Mouse (Mus musculus) G1E-ER4 (cell line): ENCODE results near the gene Ddx4. TPM values are rescaled to one million over a fixed set of nuclear protein-coding genes. Genes with fewer than 3 reads are reported as not detected.

Experiments used
- GATA1 ChIP-seq: IDR thresholded peaks from one replicate; pipeline ENCODE4 v1.8.0; 2012; ENCODE audit warnings: low read length, inconsistent platforms
- polyA plus RNA-seq: library from polyadenylated mRNA; stranded (reverse); fragments of >175 nt; gene quantifications from 2 replicates; pipeline ENCODE4 v1.2.3, GENCODE M21; 2012

The Ddx4 gene
- polyA plus RNA-seq, 1 experiment, result not detected

DNA sequence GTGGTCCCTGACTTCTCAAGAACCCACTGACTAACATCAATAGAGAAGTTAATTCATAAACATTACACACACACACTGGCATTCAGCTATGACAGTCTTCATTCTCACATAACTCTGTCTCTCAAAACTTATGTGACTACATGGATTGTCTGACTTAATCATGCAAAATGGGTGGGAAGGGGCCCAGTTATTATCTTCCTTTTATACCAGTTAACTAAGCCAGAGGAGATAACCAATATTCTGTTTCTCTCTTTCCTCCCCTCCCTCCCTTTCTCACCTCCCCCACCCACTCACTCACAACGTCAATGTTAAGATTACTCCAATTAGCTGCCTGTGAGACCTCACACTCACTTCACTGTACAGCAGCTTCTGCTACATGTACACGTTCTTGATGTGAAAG lies 62.0 kb downstream of the Ddx4 start:
- TF ChIP-seq GATA1, result no peak

DNA sequence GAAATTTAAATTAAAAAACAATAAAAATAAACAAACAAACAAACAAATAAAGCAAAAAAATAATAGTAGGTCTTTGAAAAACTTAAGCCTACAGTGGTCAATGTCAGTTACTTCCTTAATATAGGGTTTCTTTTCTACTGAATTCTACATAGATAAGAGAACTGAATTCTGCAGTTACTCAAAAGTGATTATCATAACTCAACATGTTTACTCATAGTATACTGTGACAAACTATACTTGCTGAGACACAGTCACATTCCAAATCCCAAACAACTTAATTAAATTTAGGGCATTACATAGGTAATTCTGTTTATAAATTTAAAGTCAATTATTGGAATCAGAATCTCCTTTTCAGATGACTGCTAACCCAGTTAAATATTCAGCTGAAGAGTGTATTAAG lies 62.6 kb downstream of the Ddx4 start:
- no peak for TF ChIP-seq GATA1

DNA sequence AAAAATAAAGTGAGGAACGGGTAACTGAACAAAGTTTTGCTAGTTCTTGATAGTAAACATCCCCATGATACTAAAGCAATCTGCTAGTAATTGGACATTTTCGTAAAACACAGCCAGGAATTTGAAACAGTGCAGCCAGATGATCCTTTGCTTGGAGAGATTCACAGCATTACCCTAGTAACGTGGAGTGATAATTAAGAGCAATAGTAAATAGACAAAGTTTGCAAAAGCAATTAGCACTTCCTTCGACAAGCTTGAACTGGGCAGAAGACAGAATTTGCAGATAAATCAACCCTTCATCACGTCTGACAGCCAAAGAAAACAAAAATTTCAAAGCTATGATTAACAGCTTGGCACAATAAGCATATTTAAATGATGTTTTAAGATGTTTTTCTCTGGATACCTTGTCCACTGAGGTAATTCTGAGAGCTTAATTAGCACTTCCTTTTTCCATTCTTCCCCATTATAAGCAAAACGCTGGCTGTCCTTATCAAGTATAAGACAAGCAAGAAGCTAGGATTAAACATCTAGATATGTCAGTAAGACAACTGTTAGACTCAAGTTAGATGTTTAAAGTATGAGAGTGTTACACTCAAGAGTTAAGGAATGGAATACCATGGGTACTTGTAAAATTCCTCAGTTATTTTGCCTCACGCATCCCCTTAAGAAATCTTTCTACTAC lies 67.6 kb downstream of the Ddx4 start:
- TF ChIP-seq GATA1, result no peak

DNA sequence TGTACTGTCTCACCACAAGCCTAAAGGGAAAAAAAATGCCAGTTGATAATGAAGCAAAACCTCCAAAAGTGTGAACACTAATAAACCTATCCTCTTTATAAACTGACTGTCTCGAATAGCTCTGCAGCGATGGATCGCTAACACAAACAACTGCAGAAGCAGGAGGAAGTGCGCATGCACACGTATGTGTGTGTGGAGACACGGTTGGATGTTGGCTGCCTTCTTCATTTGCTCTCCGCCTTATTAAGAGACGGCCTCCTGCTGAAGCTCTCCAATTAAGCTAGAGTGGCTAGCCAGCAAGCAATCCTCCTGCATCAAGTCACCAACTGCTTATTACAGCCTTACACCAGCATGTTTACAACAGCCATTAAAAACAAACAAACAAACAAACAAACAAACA lies 70.0 kb downstream of the Ddx4 start:
- no peak for TF ChIP-seq GATA1

DNA sequence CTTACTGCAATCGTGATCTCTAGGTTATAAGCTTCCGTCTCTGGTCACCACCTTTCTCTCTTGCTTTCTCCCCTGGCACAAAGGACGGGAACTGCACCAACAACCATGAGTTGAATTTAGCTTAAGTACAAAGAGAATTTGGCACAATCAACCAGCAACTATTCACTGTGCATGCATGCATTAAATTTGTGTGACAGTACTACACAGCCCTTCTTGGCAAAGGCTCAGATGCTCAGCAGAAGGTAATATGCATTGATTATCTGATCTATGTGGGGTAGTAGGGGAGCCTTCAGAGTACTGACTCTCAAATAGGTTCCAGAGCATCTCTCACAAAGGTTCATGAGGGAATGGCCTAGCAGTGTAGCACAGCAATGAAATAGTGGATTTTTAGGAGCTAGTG lies 70.5 kb downstream of the Ddx4 start:
- no peak for TF ChIP-seq GATA1

DNA sequence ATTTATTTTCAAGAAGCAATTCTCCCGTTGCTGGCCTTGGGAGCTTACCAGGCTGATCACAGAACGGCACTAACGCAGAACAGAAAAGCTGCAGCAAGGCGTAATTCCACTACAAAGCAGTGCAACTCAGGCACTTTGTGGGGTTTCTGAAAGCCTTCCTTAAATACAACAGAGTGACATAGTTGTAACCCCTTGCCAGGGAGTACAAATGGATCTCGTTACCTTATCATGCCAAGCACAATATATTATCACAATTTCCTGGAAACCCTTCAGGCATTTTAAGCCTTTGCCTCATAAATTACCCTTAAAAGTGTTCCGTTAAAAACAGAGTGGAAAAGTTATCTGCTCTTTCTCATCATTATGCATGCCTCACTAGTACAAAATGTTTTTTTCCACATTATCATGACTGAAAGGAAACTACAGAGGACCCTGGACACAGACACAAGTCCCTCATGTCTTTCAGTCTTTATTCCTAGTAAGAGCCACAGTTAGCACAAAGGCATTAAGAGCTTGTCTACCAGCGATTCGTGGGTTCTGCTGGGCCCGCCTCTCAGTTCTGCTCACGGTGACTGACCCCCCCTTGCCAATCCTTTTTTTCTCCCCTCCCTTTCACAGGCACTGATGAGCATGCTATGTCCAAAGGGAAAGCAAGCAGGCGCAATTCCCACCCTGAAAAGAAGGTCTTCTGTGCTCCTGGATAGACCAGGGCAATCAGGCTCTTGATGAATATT lies 71.5 kb downstream of the Ddx4 start:
- TF ChIP-seq GATA1, result no peak

DNA sequence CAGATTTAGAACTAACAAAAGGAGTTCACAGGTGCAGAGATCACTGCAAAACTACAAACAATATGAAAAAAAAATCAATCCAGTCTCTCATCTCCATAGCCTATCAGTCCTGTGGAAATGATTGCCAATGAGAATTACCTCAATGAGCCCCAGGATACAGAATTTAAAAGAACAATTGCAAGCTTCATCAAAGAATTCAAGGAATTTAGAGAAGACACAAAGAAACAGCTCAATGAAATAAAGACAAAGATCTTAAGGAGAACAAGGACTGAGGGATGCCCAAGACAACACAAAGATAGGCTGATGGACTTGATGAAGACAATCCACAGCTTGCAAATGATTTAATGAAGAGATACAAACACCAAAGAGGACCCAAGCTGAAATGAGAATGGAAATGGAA lies 78.5 kb downstream of the Ddx4 start:
- no peak for TF ChIP-seq GATA1

DNA sequence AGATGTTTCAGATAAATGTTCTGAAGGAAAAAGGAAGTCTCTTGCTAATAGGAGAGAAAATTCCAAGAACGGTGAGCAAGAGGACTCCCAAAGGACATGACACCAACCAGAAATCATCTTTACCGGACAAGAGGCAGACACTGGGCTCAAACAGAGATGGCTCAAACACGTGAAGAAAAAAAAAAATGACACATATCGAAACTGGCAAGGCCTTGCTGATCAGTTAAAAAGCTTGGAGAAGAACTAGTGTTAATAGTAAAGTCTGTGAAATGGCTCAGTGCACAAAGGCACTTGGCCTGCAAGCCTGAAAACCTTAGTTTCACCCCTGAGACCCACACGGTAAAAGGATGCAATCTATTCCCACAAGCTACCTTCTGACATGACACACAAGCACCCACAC lies 81.5 kb downstream of the Ddx4 start:
- TF ChIP-seq GATA1, result no peak

DNA sequence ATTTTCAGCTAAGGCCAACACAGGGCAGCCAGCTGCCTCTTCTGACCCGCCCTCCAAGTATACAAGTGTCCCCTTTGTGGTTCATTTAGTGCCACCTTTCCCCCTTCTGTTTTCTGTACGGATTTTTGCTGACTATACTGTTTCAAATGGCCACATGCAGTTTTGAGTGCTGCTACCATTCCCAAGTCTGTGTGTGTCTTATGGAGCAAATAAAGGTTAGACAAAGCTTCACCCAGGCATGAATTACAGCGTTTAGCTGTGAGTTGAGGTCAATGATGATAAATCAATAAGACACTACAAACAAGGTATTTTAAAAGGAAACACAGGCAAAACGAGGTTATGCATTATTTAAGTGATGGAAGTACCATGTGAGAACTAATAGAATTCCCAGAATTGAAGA lies 82.7 kb downstream of the Ddx4 start:
- TF ChIP-seq GATA1, result no peak

DNA sequence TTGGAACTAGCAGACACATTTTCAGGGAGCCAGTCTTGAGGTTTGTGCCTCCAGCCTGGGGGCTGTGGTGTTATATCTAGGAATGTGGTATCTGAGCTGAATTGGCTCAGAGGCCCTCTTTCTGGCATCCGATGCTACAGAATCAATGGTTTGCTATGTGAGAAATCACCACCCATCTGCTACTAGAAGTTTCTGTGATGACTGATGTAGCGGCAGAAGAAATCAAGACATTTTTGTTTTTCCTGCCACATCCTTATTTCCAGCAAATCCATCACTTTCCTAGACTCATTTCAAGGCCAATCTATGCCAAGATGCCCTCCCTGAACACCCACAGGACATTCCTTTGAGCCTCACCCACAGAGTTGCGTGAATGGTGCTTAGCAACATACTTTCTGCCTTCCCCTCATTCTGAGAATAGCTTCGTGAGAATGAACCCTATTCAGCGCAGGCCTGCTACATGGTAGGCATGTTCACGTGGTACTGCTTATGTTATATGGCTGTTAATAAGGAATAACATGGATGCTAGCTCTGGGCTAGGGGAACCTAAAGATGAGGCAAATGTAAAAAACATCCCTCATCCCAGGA lies 91.6 kb downstream of the Ddx4 start:
- no peak for TF ChIP-seq GATA1

DNA sequence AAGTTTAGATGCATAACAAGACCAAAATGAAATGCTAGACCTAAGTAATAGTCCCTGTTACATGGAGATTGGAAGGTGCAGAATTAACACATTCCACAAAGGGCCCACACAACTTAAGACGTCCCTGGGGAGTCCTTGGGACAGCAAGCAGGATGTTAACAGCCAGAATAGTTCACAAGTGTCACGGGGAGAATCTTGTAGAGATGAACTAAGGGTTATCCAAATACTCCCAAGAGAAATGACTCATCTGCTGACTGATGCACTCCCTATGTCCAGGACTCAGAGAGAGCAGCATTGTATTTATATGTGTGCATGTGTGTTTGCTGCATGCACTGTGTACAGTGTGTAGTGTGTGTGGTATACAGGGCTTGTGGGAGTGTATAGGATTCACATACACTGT lies 95.8 kb downstream of the Ddx4 start:
- TF ChIP-seq GATA1, result no peak

DNA sequence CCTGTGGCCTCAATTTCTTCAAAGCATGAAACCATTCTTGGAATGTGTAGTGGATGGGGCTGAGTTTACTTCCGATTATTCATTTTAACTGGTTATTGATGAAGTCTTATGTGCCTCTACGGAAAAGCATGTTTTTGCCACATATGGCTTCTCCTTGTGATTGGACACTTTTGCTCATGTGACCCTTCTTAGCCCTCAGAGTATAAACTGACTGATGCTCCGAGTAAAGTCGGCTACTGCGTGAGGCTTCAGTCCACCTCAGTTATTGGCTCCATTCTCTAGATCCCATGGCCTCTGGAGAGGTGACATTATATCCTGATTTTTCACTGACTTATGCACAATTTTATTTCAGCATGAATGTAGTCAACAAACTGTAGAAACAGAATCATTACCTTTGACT lies 99.0 kb downstream of the Ddx4 start:
- TF ChIP-seq GATA1, result no peak

DNA sequence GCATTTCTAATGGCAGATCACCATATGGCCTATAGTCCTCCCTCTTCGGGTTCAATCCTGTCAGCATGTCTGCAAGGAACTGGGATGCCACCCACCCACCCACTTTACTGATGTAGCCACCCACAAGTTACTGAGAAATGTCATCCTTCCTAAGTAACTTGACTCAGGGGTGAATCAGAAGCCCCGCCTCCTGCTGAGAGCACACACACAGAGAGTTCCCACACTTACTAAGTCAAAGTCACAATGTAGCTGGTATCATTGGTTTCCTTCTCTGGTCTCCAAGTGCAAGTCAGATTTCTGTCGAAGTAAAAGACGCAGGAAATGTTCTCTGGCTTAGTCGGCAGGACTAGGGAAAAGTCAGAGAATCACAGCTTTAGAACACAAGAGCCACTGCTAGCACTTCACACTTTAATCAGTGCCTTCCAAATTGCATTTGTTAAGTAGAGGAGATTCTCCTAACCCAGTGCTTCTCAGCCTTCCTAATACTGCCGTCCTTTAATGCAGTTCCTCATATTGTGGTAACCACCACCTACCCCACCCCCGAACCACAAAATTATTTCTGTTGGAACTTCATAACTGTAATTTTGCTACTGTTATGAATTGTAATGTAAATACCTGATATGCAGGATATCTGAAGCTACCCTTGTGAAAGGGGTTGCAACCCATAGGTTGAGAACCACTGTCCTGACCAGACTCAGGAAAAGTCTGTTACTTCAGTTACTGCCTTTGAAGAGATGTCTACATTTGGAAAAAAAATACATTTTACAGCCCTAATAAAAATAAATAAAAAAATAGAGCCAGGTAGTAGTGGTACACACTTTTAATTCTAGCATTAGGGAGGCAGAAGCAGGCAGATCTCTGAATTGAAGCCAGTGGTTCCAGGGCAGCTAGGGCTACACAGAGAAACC lies 100.4 kb downstream of the Ddx4 start:
- TF ChIP-seq GATA1, result no peak

Other genes with a start within 250 kb of the Ddx4 start
- gene Il6st, start 188.4 kb downstream of the Ddx4 start, polyA plus RNA-seq, result 0.16 and 0.22 TPM in 2 replicates
- gene Il31ra, start 58.1 kb downstream of the Ddx4 start, polyA plus RNA-seq, result not detected in 2 replicates
- gene Slc38a9, start 8.3 kb upstream of the Ddx4 start, polyA plus RNA-seq, result 0.82 and 1.1 TPM in 2 replicates
- gene Plpp1, start 148.3 kb upstream of the Ddx4 start, polyA plus RNA-seq, result 2.6 and 2.8 TPM in 2 replicates